Mouse (Mus musculus) CH12.LX (cell line): ENCODE data around the gene Nmnat2. TPM values are rescaled to one million over a fixed set of nuclear protein-coding genes. Genes with fewer than 3 reads are reported as not detected.

Experiments
- DNase-seq: peaks from one replicate; pipeline ENCODE4 v3.0.0-alpha.2; 2013; ENCODE audit errors: extremely low read depth
- H3K27ac ChIP-seq: 2 replicates; pipeline ENCODE4 v1.5.1; 2012; ENCODE audit warnings: low read depth, mild to moderate bottlenecking, control low read depth, moderate library complexity; ENCODE audit not compliant: insufficient read depth
- H3K27me3 ChIP-seq: replicated peaks from 2 replicates; pipeline ENCODE3; 2012; ENCODE audit warnings: inconsistent platforms
- H3K36me3 ChIP-seq, 2 experiments: replicated peaks in 1 of 2; 2 replicates each; pipeline versions ENCODE3 to v1.6.1; 2012; ENCODE audit warnings: inconsistent platforms in 1 of 2, low read length in 1 of 2, mild to moderate bottlenecking in 1 of 2, mixed read lengths in 1 of 2, moderate library complexity in 1 of 2; ENCODE audit not compliant: control insufficient read depth in 1 of 2, insufficient read depth in 1 of 2
- H3K4me1 ChIP-seq, 2 experiments: 2 replicates each; pipeline ENCODE4 v1.6.1; 2012; ENCODE audit warnings: inconsistent platforms in 1 of 2, moderate library complexity in 1 of 2; ENCODE audit not compliant: insufficient read depth in 2 of 2, control insufficient read depth in 1 of 2
- H3K4me2 ChIP-seq: 2 replicates; pipeline ENCODE4 v1.6.1; 2012; ENCODE audit warnings: low read depth, mild to moderate bottlenecking, control low read depth; ENCODE audit not compliant: poor library complexity, insufficient read depth, severe bottlenecking
- H3K4me3 ChIP-seq, 3 experiments: fragments of 150-350 bp in 1 of 3; sonication (generic) in 1 of 3; replicated peaks in 1 of 3; 2 replicates each; pipeline versions ENCODE3 to v1.5.1; 2011 to 2012; ENCODE audit warnings: low read depth in 2 of 3, low read length in 2 of 3, mild to moderate bottlenecking in 2 of 3, moderate library complexity in 2 of 3, control low read depth in 1 of 3, improper control_type of control experiment in 1 of 3, inconsistent platforms in 1 of 3, mixed read lengths in 1 of 3; ENCODE audit not compliant: poor library complexity in 1 of 3
- H3K79me2 ChIP-seq: replicated peaks from 2 replicates; pipeline ENCODE4 v1.6.1; 2012; ENCODE audit warnings: mild to moderate bottlenecking, moderate library complexity; ENCODE audit not compliant: control insufficient read depth, poor library complexity, insufficient read depth, severe bottlenecking; ENCODE audit errors: extremely low read depth
- H3K9ac ChIP-seq: 2 replicates; pipeline ENCODE4 v1.6.1; 2012; ENCODE audit warnings: low read depth, mild to moderate bottlenecking, control low read depth, moderate library complexity; ENCODE audit not compliant: insufficient read depth
- H3K9me3 ChIP-seq: replicated peaks from 2 replicates; pipeline ENCODE3; 2012; ENCODE audit warnings: low read length, inconsistent platforms, mixed read lengths
- BHLHE40 ChIP-seq: IDR thresholded peaks from 2 replicates; pipeline ENCODE4 v1.6.1; 2011; ENCODE audit warnings: mild to moderate bottlenecking, low read depth, low read length, improper control_type of control experiment
- CHD2 ChIP-seq: IDR thresholded peaks from 2 replicates; pipeline ENCODE4 v1.6.1; 2011; ENCODE audit warnings: low read length, improper control_type of control experiment
- CTCF ChIP-seq, 2 experiments: IDR thresholded peaks in 1 of 2; conservative IDR thresholded peaks in 1 of 2; 2 replicates each; pipeline ENCODE4 v1.5.1; 2011 to 2012; ENCODE audit warnings: low read depth in 2 of 2, low read length in 2 of 2, improper control_type of control experiment in 1 of 2, inconsistent platforms in 1 of 2, mild to moderate bottlenecking in 1 of 2, moderate library complexity in 1 of 2
- EP300 ChIP-seq: IDR thresholded peaks from 2 replicates; pipeline ENCODE4 v1.6.1; 2011; ENCODE audit warnings: low read length, improper control_type of control experiment
- HCFC1 ChIP-seq: IDR thresholded peaks from 2 replicates; pipeline ENCODE4 v1.6.1; 2012; ENCODE audit warnings: low read depth, mild to moderate bottlenecking, inconsistent platforms, low read length, improper control_type of control experiment
- IRF4 ChIP-seq: IDR thresholded peaks from 2 replicates; pipeline ENCODE4 v1.6.1; 2014; ENCODE audit warnings: low read depth, mild to moderate bottlenecking, inconsistent platforms, low read length, improper control_type of control experiment
- MAZ ChIP-seq: IDR thresholded peaks from 2 replicates; pipeline ENCODE4 v1.6.1; 2012; ENCODE audit warnings: low read depth, mild to moderate bottlenecking, inconsistent platforms, low read length, improper control_type of control experiment, moderate library complexity
- MYC ChIP-seq: IDR thresholded peaks from 2 replicates; pipeline ENCODE4 v1.6.1; 2011; ENCODE audit warnings: low read depth, mild to moderate bottlenecking, improper control_type of control experiment, low read length
- NELFE ChIP-seq: IDR thresholded peaks from 2 replicates; pipeline ENCODE4 v1.6.1; 2011; ENCODE audit warnings: low read depth, low read length, improper control_type of control experiment
- NRF1 ChIP-seq: IDR thresholded peaks from 2 replicates; pipeline ENCODE4 v1.6.1; 2014; ENCODE audit warnings: low read depth, mild to moderate bottlenecking, inconsistent platforms, low read length, improper control_type of control experiment, moderate library complexity
- POLR2A ChIP-seq: IDR thresholded peaks from 2 replicates; pipeline ENCODE4 v1.6.1; 2011; ENCODE audit warnings: low read depth, mild to moderate bottlenecking, improper control_type of control experiment, low read length
- POLR2AphosphoS2 ChIP-seq: IDR thresholded peaks from 2 replicates; pipeline ENCODE4 v1.6.1; 2011; ENCODE audit warnings: low read depth, low read length, improper control_type of control experiment
- SIN3A ChIP-seq: IDR thresholded peaks from 2 replicates; pipeline ENCODE4 v1.6.1; 2012; ENCODE audit warnings: low read length, improper control_type of control experiment, inconsistent platforms
- TBP ChIP-seq: conservative IDR thresholded peaks from 2 replicates; pipeline ENCODE4 v1.6.1; 2011; ENCODE audit warnings: low read depth, low read length, improper control_type of control experiment
- ZMIZ1 ChIP-seq: IDR thresholded peaks from 2 replicates; pipeline ENCODE4 v1.6.1; 2012; ENCODE audit warnings: low read depth, mild to moderate bottlenecking, inconsistent platforms, low read length, improper control_type of control experiment
- dilution Hi-C: fragments of 300-500 bp; cut with MboI; formaldehyde crosslinking; loops from 2 replicates; pipeline ENCODE4 v1.14.3; 2020; ENCODE audit warnings: low sequenced_read_pairs; ENCODE audit not compliant: extremely low pct_unique_long_range_greater_than_20kb, extremely low pct_ligation_motif_present
- in situ Hi-C: fragments of 300-500 bp; cut with MboI; formaldehyde crosslinking; loops from 3 replicates; pipeline ENCODE4 v1.14.3; 2019; ENCODE audit warnings: low sequenced_read_pairs, low pct_ligation_motif_present, low pct_unique_long_range_greater_than_20kb, mixed read lengths
- polyA plus RNA-seq: library from polyadenylated mRNA; unstranded; fragments of >175 nt; gene quantifications from 2 replicates; pipeline ENCODE4 v1.2.1, GENCODE M21; 2012; ENCODE audit warnings: low read depth; ENCODE audit not compliant: insufficient read length
- total RNA-seq, 2 experiments: library from RNA; depleted of rRNA; stranded (reverse); fragments of 300-350 nt in 1 of 2; fragments of >200 nt in 1 of 2; gene quantifications; 2 replicates each; pipeline ENCODE4 v1.2.3; 2012 to 2014

Nmnat2 gene
- total and polyA plus RNA-seq, 3 experiments, result 0.04 to 0.09 (median 0.09) TPM

GRCm38 (mm10) chr1:153013541-153014288 lies 58.9 kb downstream of the Nmnat2 start:
- Histone ChIP-seq H3K4me1 (peaks cover 3 to 4% of the 10 kb centered on the region in 2 experiments; a peak in 3 of 4 replicates), H3K9me3 (no peaks in the 10 kb centered on the region), H3K9ac (no peak overlapping the region), H3K4me2 (no peak overlapping the region), H3K79me2 (no peaks in the 10 kb centered on the region), H3K36me3 (no peaks in the 10 kb centered on the region), H3K4me3 (no peak overlapping the region), H3K27me3 (no peaks in the 10 kb centered on the region), H3K27ac (no peak overlapping the region)
- DNase-seq, result no peak
- in situ Hi-C loops (no loop called here), dilution Hi-C loops (no loop called here)
- TF ChIP-seq MAZ (no peak), NELFE (no peak), IRF4 (no peak)

GRCm38 (mm10) chr1:153014431-153015186 lies 59.8 kb downstream of the Nmnat2 start:
- dilution Hi-C loops, result no loop called here
- Histone ChIP-seq H3K4me3 (no peak overlapping the region), H3K4me2 (no peak overlapping the region), H3K9ac (no peak overlapping the region), H3K4me1 (peaks cover 3 to 4% of the 10 kb centered on the region in 2 experiments; a peak in 3 of 4 replicates), H3K9me3 (no peaks in the 10 kb centered on the region), H3K27me3 (no peaks in the 10 kb centered on the region), H3K27ac (no peak overlapping the region), H3K36me3 (no peaks in the 10 kb centered on the region), H3K79me2 (no peaks in the 10 kb centered on the region)
- TF ChIP-seq POLR2AphosphoS2 (no peak), CHD2 (no peak), TBP (no peak), CTCF (conservative IDR thresholded peaks at IDR 0.05 in 1 of 2, IDR thresholded peaks at IDR 0.05 in 1 of 2; ENCODE audit: low read depth in 2 of 2, low read length in 2 of 2) (no peak), EP300 (no peak), ZMIZ1 (no peak), MYC (no peak), HCFC1 (no peak), SIN3A (no peak), POLR2A (no peak), BHLHE40 (no peak), NRF1 (no peak)
- no peak for DNase-seq
- in situ Hi-C loops, result no loop called here
